Mouse (Mus musculus) limb, embryonic 15.5 days (tissue): ENCODE measurements around the gene Cd82. TPM values are rescaled to one million over a fixed set of nuclear protein-coding genes. Genes with fewer than 3 reads are reported as not detected.
A peak's percentile ranks its signal among the peaks of the same experiment; 100 is the strongest.

ENCODE experiments used
- ATAC-seq: fragments of 200-750 bp; cut with Nextera tagmentation; 2 replicates; pipeline ENCODE4 v1.8.0; 2017; ENCODE audit warnings: low read depth, moderate TSS enrichment; ENCODE audit not compliant: insufficient number of reproducible peaks, low FRiP score, low TSS enrichment
- H3K27ac ChIP-seq: fragments of 300-500 bp; sonication (generic); 2 replicates; pipeline ENCODE4 v1.5.1; 2015; ENCODE audit warnings: moderate library complexity, mild to moderate bottlenecking, inconsistent platforms
- H3K27me3 ChIP-seq: fragments of 300-500 bp; sonication (generic); 2 replicates; pipeline ENCODE4 v1.6.1; 2015; ENCODE audit warnings: inconsistent platforms
- H3K36me3 ChIP-seq: fragments of 300-500 bp; sonication (generic); 2 replicates; pipeline ENCODE4 v1.6.1; 2015; ENCODE audit warnings: inconsistent platforms
- H3K4me1 ChIP-seq: fragments of 300-500 bp; sonication (generic); 2 replicates; pipeline ENCODE4 v1.6.1; 2015; ENCODE audit warnings: inconsistent platforms
- H3K4me2 ChIP-seq: fragments of 300-500 bp; sonication (generic); 2 replicates; pipeline ENCODE4 v1.6.1; 2015; ENCODE audit warnings: mild to moderate bottlenecking, inconsistent platforms
- H3K4me3 ChIP-seq: fragments of 300-500 bp; sonication (generic); 2 replicates; pipeline ENCODE4 v1.5.1; 2015; ENCODE audit warnings: mild to moderate bottlenecking, inconsistent platforms
- H3K9ac ChIP-seq: fragments of 300-500 bp; sonication (generic); 2 replicates; pipeline ENCODE4 v1.6.1; 2015; ENCODE audit warnings: inconsistent platforms
- H3K9me3 ChIP-seq: fragments of 300-500 bp; sonication (generic); 2 replicates; pipeline ENCODE4 v1.6.1; 2016; ENCODE audit warnings: inconsistent platforms
- WGBS: fragments of 180-500 bp; shearing (Covaris S2); methylation state at CpG from one replicate; pipeline ENCODE4 v1.1.7; 2015; 5-methylcytosine and 5-hydroxymethylcytosine counted together
- polyA plus RNA-seq: library from polyadenylated mRNA; unstranded; fragments of >200 nt; fragmentation: Nextera tagmentation; extraction: Ambion mirVana; gene quantifications from 2 replicates; pipeline ENCODE4 v1.2.1, GENCODE M21; 2015

Cd82 gene
- polyA plus RNA-seq, 1 experiment from 2014 or later: 51.4 TPM

DNA sequence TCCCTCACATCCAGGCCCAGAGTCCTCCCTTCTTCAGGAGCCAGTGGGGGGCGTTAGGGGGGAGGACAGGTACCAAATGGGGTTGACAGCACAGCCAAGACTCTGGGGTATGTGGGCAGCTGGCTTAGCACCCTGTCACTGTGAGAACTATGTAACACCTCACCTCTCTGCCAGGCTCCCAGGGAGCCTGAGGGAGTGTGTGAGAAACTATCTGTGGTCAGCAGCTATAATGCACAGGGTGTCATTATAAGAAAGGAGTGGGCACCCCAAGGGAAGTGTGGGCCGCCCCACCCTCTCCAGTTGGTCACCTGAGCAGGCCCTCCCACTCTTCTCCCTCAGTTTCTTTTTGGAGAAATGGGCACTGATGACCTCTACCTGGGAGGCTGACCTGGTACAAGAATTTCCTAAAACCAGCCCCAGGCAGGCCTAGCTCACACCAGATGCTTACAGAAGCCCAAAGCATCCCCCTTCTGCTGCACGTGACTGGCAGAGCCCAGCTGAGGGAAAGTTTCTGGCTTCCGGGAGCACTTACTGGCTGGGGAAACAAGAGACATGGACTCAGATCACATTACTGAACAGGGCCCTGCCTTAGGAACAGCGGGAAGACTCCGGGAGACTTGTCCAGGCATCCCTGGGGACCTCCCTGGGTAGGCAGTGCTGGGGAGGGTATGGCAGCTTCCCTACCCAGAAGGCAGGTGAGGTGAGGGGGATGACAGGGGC lies 11.6 kb downstream of the Cd82 start:
- Histone ChIP-seq H3K4me3 (no peak overlapping the region), H3K4me1 (peaks cover 56% of the 10 kb centered on the region), H3K27me3 (no peaks in the 10 kb centered on the region), H3K9me3 (no peaks in the 10 kb centered on the region), H3K36me3 (no peaks in the 10 kb centered on the region), H3K4me2 (no peak overlapping the region), H3K27ac (0 out of 2 replicates have a peak overlapping the region, but pooled peaks have one; percentile 38), H3K9ac (no peak overlapping the region)
- ATAC-seq: no peak
- 31% methylated on average over 6 of the region's 6 CpGs for WGBS

DNA sequence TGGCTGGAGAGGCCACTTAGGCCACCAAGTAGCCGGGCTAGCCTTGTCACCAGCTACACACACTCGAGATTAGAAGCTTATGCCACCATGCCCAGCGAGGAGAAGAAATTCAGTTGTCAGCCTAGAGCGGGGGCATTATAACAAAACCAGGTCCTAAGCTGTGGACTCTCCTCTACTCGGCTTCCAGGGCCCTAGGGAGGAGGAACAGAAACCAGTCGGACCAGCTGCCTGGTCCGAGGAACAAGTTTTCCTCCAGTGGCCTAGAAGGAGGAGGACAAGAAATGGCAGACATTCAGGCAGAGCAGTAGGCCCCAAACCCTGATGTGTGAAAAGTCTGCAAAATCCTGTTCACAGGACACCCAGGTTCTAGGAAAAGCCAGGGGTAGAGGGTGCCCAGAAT lies 12.2 kb downstream of the Cd82 start:
- Histone ChIP-seq H3K4me1 (peaks cover 56% of the 10 kb centered on the region), H3K27me3 (no peaks in the 10 kb centered on the region), H3K9ac (no peak overlapping the region), H3K27ac (no peak overlapping the region), H3K36me3 (no peaks in the 10 kb centered on the region), H3K4me3 (no peak overlapping the region), H3K4me2 (no peak overlapping the region), H3K9me3 (no peaks in the 10 kb centered on the region)
- 71% methylated on average over 7 of the region's 7 CpGs for WGBS
- no peak for ATAC-seq

DNA sequence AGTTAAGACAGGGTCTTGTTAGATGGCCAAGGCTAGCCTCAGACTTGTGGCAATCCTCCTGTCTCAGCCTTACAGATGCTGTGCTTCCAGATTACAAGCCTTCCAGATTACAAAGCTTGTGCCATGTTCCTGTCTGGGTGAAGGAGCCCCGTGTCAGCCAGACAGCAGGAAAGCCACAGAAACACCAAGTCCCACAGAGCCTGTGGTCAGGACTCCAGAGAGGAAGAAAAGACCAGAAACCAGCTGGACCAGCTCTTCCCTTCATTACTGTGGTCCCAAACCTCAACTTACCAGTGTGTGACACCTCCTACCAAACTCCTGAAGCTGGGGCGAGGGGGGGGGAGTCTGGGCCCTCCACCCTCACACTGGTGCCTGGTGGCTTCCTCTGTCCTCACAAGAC lies 13.3 kb downstream of the Cd82 start:
- no peaks in the 10 kb centered on the region for H3K9me3 ChIP-seq
- H3K27ac ChIP-seq: no peak overlapping the region
- ATAC-seq: no peak
- no peaks in the 10 kb centered on the region for H3K36me3 ChIP-seq
- no peaks in the 10 kb centered on the region for H3K27me3 ChIP-seq
- WGBS: 68% methylated on average over 2 of the region's 2 CpGs
- no peak overlapping the region for H3K9ac ChIP-seq
- H3K4me2 ChIP-seq: no peak overlapping the region
- H3K4me3 ChIP-seq: no peak overlapping the region
- H3K4me1 ChIP-seq: peaks cover 50% of the 10 kb centered on the region

DNA sequence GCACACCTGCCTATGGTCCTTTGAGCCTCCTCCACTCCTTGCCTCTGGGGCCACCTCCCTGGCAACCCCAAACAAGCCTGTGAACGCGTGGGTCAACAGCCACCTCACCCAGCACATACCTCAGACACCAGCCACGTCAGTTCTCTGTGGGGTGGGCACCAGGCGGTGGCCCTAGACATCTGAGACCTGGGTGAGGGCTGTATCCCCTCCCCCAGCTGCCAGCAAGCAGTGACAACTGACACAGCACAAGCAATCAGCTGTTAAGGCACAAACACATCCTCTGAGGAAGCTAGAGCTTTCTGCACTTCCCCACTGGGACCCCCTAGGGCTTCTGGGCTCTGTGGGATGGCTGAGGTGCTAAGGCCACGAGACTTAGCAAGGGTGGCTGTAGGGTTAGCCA lies 14.2 kb downstream of the Cd82 start:
- no peak overlapping the region for H3K4me3 ChIP-seq
- H3K27ac ChIP-seq: no peak overlapping the region
- no peak overlapping the region for H3K4me2 ChIP-seq
- H3K27me3 ChIP-seq: no peaks in the 10 kb centered on the region
- H3K9ac ChIP-seq: no peak overlapping the region
- H3K9me3 ChIP-seq: no peaks in the 10 kb centered on the region
- no peaks in the 10 kb centered on the region for H3K36me3 ChIP-seq
- ATAC-seq: no peak
- H3K4me1 ChIP-seq: peaks cover 44% of the 10 kb centered on the region
- 67% methylated on average over 5 of the region's 5 CpGs for WGBS

DNA sequence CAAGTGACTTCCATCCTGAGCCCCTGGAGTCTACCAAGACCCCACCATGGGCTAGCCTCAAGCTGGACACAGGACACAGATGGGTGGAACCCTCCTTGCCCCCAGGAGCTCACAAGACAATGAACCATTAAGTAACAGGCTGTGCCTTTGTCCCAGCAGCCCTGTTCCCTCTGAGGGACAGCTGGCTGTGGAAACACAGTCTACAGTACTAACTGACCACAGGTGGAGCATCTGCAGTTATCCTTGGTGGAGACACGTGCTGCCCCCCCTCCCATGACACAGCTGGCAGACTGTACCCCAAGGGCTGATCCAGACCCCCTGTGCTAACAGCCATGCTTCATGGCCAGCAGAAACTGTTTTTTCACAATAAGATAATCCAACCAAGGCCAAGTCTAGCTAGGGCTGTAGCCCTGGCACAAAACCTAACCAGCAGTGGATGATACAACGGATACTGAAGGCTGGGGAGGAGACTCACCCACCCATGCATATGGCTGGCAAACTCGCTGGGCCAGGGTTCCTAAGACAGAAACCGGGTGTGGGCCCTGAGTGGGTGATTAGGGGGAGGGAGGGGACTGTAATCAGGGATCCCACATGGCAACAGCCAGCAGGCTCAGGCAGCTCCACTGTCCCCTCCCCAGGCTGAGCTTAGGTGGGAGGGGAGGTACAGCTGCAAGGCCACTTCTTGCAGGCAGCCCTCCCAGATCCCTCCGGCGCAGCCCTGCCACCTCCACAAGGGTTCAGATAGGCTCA lies 15.3 kb downstream of the Cd82 start:
- Histone ChIP-seq H3K4me1 (peaks cover 45% of the 10 kb centered on the region), H3K27me3 (no peaks in the 10 kb centered on the region), H3K36me3 (no peaks in the 10 kb centered on the region), H3K9ac (no peak overlapping the region), H3K4me2 (no peak overlapping the region), H3K9me3 (no peaks in the 10 kb centered on the region), H3K4me3 (no peak overlapping the region), H3K27ac (no peak overlapping the region; the same call in 1 of the 2 replicates)
- peak; percentile 6; the same call in 1 of the 2 replicates for ATAC-seq
- 69% methylated on average over 6 of the region's 6 CpGs for WGBS

DNA sequence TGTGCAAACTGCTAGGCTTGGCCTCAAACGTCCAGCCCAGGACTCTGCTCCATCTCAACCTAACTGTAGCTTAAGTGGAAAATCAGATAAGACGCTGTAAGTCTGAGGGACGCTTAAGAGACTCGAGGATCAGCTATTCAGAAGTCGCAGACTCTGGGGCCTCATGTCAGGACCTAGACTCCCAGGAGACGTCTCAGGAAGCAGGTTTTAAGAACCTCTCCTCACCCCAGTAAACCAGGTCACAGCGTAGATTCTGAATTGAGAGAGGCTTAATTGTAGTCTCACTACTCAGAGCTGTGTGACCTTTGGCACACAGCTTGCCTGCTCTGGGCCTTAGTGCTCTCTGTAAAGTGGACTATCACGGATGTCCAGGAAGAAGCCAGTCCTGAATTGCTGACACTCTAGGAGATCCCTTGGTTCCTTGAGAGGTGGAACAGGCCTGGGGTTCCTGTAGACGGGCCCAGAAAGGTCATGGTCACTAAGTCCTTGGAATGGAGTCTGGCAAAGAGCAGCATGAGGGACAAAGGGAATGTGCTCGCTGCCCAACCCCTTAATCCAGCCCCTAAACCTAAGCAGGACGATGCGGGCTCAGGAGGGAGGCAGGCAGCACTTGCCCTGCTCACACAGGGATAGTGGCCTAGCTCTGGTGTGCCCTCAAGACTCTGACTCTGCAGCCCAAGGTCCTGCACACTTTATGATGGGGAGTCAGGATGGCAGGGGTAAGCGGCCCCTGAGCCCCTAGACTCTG lies 16.2 kb downstream of the Cd82 start:
- WGBS: 70% methylated on average over 13 of the region's 13 CpGs
- H3K4me3 ChIP-seq: no peak overlapping the region
- no peak overlapping the region for H3K9ac ChIP-seq
- no peak overlapping the region for H3K4me2 ChIP-seq
- H3K36me3 ChIP-seq: no peaks in the 10 kb centered on the region
- H3K9me3 ChIP-seq: no peaks in the 10 kb centered on the region
- ATAC-seq: no peak
- H3K27ac ChIP-seq: no peak overlapping the region
- peaks cover 36% of the 10 kb centered on the region for H3K4me1 ChIP-seq
- no peaks in the 10 kb centered on the region for H3K27me3 ChIP-seq

DNA sequence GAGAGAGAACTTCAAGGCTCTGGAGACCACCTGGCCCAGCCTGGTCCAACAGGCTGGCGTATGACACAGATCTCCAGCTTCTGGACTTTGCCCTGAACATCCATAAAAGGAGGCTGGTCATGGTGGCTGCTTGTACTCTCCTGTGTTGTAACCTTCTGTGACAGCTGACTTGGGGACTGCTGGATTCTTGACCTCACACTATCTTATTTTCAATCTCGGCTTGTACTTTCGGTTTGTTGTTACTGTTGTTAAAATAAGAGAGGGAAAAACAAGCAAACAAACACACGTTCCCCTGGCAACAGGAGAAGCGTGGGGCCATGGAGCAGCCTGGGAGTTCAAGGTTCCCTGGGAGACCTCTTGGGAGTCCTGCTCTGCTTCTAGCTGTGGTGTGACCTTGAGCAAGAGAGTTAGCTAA lies 17.7 kb downstream of the Cd82 start:
- Histone ChIP-seq H3K27ac (no peak overlapping the region), H3K4me2 (no peak overlapping the region), H3K9me3 (no peaks in the 10 kb centered on the region), H3K36me3 (no peaks in the 10 kb centered on the region), H3K4me3 (no peak overlapping the region), H3K9ac (no peak overlapping the region), H3K4me1 (peaks cover 31% of the 10 kb centered on the region), H3K27me3 (no peaks in the 10 kb centered on the region)
- ATAC-seq: no peak
- WGBS: 89% methylated on average over 5 of the region's 5 CpGs

DNA sequence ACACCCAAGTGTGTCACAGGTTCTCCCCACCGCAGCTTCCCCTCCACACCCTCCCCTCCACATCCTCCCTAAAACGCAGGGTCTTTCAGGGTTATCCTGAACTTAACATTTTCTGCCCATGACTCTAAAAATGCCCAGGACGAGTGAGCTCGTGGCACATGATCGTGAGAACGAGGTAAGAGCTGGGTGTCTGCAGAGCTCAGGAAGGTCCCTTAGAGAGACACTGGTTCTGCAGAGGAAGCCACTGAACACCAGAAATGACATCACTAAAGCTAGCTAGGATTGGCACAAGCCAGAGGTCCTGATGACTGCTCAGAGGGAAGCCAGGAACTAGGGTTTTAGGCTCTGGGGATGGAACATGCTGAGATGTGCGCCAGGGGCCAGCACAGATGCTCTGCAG lies 18.7 kb downstream of the Cd82 start:
- no peak overlapping the region for H3K4me3 ChIP-seq
- H3K9ac ChIP-seq: no peak overlapping the region
- no peaks in the 10 kb centered on the region for H3K9me3 ChIP-seq
- no peak for ATAC-seq
- WGBS: 78% methylated on average over 7 of the region's 7 CpGs
- H3K4me2 ChIP-seq: no peak overlapping the region
- H3K4me1 ChIP-seq: peaks cover 34% of the 10 kb centered on the region
- H3K27me3 ChIP-seq: no peaks in the 10 kb centered on the region
- H3K27ac ChIP-seq: no peak overlapping the region
- H3K36me3 ChIP-seq: no peaks in the 10 kb centered on the region

DNA sequence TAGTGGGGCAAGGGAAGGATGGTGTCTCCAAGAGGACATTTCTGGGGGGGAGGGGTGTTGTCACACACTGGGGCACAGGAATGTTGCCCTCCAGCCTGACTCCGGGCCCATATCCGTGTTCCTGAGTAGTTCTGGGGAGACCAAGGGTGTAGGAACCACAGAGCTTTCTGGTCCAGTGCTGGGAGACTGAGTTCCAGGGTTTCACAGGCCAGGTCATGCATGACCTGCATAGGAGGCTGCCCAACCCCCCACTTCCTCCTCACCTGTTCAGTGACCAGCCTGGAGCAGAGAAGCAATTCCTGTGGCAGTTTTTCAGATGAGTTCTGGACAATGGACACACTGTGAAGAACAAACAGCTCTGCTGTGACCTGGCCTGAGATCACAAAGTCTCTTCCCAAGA lies 19.8 kb downstream of the Cd82 start:
- Histone ChIP-seq H3K9ac (no peak overlapping the region), H3K9me3 (no peaks in the 10 kb centered on the region), H3K4me1 (peaks cover 39% of the 10 kb centered on the region), H3K27me3 (no peaks in the 10 kb centered on the region), H3K36me3 (no peaks in the 10 kb centered on the region), H3K4me3 (no peak overlapping the region), H3K4me2 (no peak overlapping the region), H3K27ac (no peak overlapping the region)
- 75% methylated on average over 2 of the region's 2 CpGs for WGBS
- ATAC-seq: no peak

DNA sequence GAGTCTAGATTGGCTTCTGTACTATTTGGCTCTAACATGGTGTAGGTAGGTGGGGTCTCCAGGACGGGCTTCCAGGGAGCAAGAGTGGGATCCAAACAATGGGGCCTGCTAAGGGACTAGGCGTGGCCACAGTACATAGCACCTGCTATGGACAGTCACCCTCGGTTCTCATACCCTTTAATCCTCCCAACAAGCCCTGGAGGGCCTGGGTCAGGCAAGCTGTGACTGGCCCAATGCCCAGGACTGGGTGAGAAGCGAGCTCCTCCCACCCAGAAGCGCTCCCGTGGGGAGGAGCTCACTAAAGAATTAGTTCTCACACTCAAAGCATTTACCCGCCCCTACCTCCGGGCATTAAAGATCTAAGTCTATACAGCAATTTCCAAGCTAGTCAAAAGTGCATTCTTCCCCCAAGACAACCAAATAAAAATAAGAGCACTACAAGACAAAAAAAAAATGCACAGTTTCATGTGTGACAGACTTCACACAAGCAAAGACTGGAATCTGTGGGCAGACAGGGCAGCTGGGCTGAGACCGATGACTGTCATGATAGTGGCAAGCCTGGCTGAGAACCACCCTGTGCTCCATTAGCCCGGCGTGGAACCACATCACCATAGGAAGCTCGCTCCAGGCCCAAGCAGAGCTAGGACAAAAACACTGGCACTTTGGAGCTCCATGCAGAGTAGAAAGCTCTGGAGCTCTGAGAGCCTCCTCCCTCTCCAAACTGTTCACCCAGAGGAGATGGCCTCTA lies 23.0 kb downstream of the Cd82 start:
- H3K4me1 ChIP-seq: peaks cover 49% of the 10 kb centered on the region
- no peaks in the 10 kb centered on the region for H3K27me3 ChIP-seq
- no peak overlapping the region for H3K4me3 ChIP-seq
- peak; percentile 45; the same call in 1 of the 2 replicates for ATAC-seq
- H3K9me3 ChIP-seq: no peaks in the 10 kb centered on the region
- H3K9ac ChIP-seq: no peak overlapping the region
- no peaks in the 10 kb centered on the region for H3K36me3 ChIP-seq
- 43% methylated on average over 12 of the region's 12 CpGs for WGBS
- H3K4me2 ChIP-seq: no peak overlapping the region
- H3K27ac ChIP-seq: peak overlapping the region; percentile 73

DNA sequence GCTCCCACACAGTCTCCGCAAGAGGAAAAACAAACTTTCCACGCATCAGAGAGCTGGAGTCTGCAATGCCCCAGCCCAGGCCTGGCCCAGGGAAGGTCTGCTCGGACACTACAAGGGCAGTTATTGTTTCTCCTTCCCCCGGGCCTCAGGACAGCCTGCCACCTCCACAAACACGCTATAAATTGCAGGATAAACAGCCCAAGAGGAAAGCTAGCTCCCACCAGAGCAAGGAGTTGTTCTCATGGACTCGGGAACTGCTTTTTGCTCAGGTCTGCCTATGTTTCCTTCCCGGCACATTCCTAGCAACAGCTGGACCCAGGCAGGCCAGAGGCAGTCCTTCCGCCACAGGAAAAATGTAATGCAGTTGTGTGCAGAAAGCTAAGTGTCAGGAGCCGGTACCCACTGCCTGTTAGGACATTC lies 23.6 kb downstream of the Cd82 start:
- Histone ChIP-seq H3K9me3 (no peaks in the 10 kb centered on the region), H3K27me3 (no peaks in the 10 kb centered on the region), H3K4me3 (no peak overlapping the region), H3K9ac (no peak overlapping the region), H3K36me3 (no peaks in the 10 kb centered on the region), H3K4me2 (no peak overlapping the region), H3K27ac (peak overlapping the region; percentile 73), H3K4me1 (peaks cover 49% of the 10 kb centered on the region)
- no peak for ATAC-seq
- 49% methylated on average over 9 of the region's 9 CpGs for WGBS
